Mouse (Mus musculus): ENCODE measurements around the gene Sept9.

GRCm38 (mm10) chr11:117348429-117349103 lies 149.1 kb downstream of the Sept9 start:
- TF ChIP-seq CTCF (IDR thresholded peaks at IDR 0.05; ENCODE audit: extremely low read depth, insufficient read depth, insufficient read length, insufficient replicate concordance) (no peak), POLR2A (IDR thresholded peaks at IDR 0.05; ENCODE audit: low read depth, low read length) (no peak)
